Mouse (Mus musculus) small intestine, adult 2 months (tissue): ENCODE results near the gene Bmp6.

Source experiments
- CTCF ChIP-seq: fragments of 200-500 bp; IDR thresholded peaks from 2 replicates; pipeline ENCODE4 v1.5.1; 2012; ENCODE audit warnings: low read depth, mild to moderate bottlenecking, control low read depth, inconsistent platforms, low read length, moderate library complexity, mixed read lengths; ENCODE audit not compliant: insufficient replicate concordance, insufficient read length; ENCODE audit errors: extremely low read depth
- POLR2A ChIP-seq: fragments of 200-500 bp; IDR thresholded peaks from 2 replicates; pipeline ENCODE4 v1.6.1; 2012; ENCODE audit warnings: low read depth, mild to moderate bottlenecking, control low read depth, inconsistent platforms, low read length, moderate library complexity

GRCm38 (mm10) chr13:38515845-38516244, 170.9 kb downstream of the Bmp6 start:
- no peak for TF ChIP-seq CTCF
- TF ChIP-seq POLR2A, result no peak
